ENCODE assay signal across 9 mouse cellular contexts in the genomic region with DNA sequence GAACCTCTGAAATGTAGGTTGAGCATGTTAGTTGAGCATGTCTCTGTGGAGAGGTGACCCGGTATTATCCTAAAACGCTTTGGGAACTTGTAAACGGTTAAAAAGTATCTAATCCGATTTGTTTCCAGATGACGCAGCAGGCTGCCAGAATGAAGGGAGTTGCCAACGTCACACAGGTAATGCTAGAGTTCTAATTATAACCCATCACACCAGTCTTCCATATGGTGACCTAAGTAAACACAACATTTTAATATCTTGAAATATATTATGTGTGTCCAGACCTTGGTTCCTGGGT. TPM values are rescaled to one million over a fixed set of nuclear protein-coding genes. Genes with fewer than 3 reads are reported as not detected.
A peak's percentile ranks its signal among the peaks of the same experiment; 100 is the strongest.
DNase-seq lines count a peak whose midpoint lies in the region; ATAC-seq lines count a peak whose summit lies in the region.
"Had no signal": no experiment of that assay in that cellular context is flagged by ENCODE, and none has a peak within 500 bp of the region (broad histone marks: within the 10 kb centered on the region; RNA-seq: fewer than 3 reads in every experiment).

No protein-coding gene starts in this region.

- H3K27ac ChIP-seq in kidney, embryonic 15.5 days: no peak overlapping the region
- H3K27ac ChIP-seq in limb, embryonic 12.5 days: no peak overlapping the region
- no peak overlapping the region for H3K27ac ChIP-seq in stomach, embryonic 15.5 days

- H3K4me2 ChIP-seq in kidney, embryonic 15.5 days: peak overlapping the region; percentile 76
- H3K4me2 ChIP-seq in limb, embryonic 12.5 days: peak overlapping the region; percentile 81
- H3K4me2 ChIP-seq in stomach, embryonic 15.5 days: peak overlapping the region; percentile 78

- H3K36me3 ChIP-seq in kidney, embryonic 15.5 days: no peaks in the 10 kb centered on the region
- no peaks in the 10 kb centered on the region for H3K36me3 ChIP-seq in limb, embryonic 12.5 days
- no peaks in the 10 kb centered on the region for H3K36me3 ChIP-seq in stomach, embryonic 15.5 days

- no peak for ATAC-seq in kidney, embryonic 15.5 days (replicated peaks; ENCODE audit: low FRiP score)
- peak; percentile 2; the same call in 1 of the 2 replicates for ATAC-seq in erythroblast, adult 5-6 weeks (replicated peaks; ENCODE audit: low FRiP score, poor library complexity, severe bottlenecking)
- no peak for ATAC-seq in limb, embryonic 12.5 days (ENCODE audit: insufficient number of reproducible peaks, insufficient read depth, low FRiP score, low TSS enrichment, low read depth)
- no peak for ATAC-seq in stomach, embryonic 15.5 days (ENCODE audit: insufficient read depth, low FRiP score, low read depth)

- 6% methylated on average over 6 of the region's 6 CpGs for WGBS in kidney, embryonic 15.5 days
- WGBS in limb, embryonic 12.5 days: 3% methylated on average over 6 of the region's 6 CpGs
- WGBS in stomach, embryonic 15.5 days: under 1% methylated on average over 6 of the region's 6 CpGs

- H3K4me1 ChIP-seq in kidney, embryonic 15.5 days: peaks cover 6% of the 10 kb centered on the region
- H3K4me1 ChIP-seq in limb, embryonic 12.5 days (replicated peaks): peaks cover 15% of the 10 kb centered on the region; the same call in 1 of the 2 replicates
- H3K4me1 ChIP-seq in stomach, embryonic 15.5 days: 0 out of 2 replicates have a peak, but pooled peaks cover 2% of the 10 kb centered on the region

- peak overlapping the region; percentile 77 for H3K4me3 ChIP-seq in kidney, embryonic 15.5 days (replicated peaks)
- H3K4me3 ChIP-seq in limb, embryonic 12.5 days (replicated peaks): peak overlapping the region; percentile 90
- peak overlapping the region; percentile 39 for H3K4me3 ChIP-seq in stomach, embryonic 15.5 days (replicated peaks)

- no peak for DNase-seq in kidney, postnatal 10 days
- DNase-seq in c-Kit-negative CD71-positive TER-119-positive erythroid progenitor cells, embryonic 14.5 days (ENCODE audit: low read depth, low spot score): peak; percentile 22
- DNase-seq in spleen, adult 18-20 months: no peak
- no peak for DNase-seq in urinary bladder, postnatal 36 days (ENCODE audit: low spot score in 2 of 2)

- H3K27me3 ChIP-seq in kidney, embryonic 15.5 days: peaks cover 4% of the 10 kb centered on the region
- H3K27me3 ChIP-seq in limb, embryonic 12.5 days: peaks cover 3% of the 10 kb centered on the region; the same call in 1 of the 2 replicates
- no peaks in the 10 kb centered on the region for H3K27me3 ChIP-seq in stomach, embryonic 15.5 days (replicated peaks)

- H3K9me3 ChIP-seq in kidney, embryonic 15.5 days (replicated peaks): no peaks in the 10 kb centered on the region
- H3K9me3 ChIP-seq in limb, embryonic 12.5 days: no peaks in the 10 kb centered on the region
- no peaks in the 10 kb centered on the region for H3K9me3 ChIP-seq in stomach, embryonic 15.5 days

- peak overlapping the region; percentile 29; the same call in 1 of the 2 replicates for H3K9ac ChIP-seq in kidney, embryonic 15.5 days
- H3K9ac ChIP-seq in limb, embryonic 12.5 days (replicated peaks): peak overlapping the region; percentile 40; the same call in 1 of the 2 replicates
- H3K9ac ChIP-seq in stomach, embryonic 15.5 days: peak overlapping the region; percentile 10; the same call in 1 of the 2 replicates

RNA-seq across cellular contexts. Expression of gene Sik2, which starts 0.7 kb away (rescaled TPM):
- 18.2 and 21.0 TPM in 2 replicates for polyA plus RNA-seq in kidney, embryonic 15.5 days (2015; fragmentation: Nextera tagmentation; extraction: Ambion mirVana)
- 47.6 and 53.6 TPM in 2 replicates for total RNA-seq in erythroblast, adult 5-6 weeks (2015; ENCODE audit: low replicate concordance)
- total RNA-seq in erythroblast, adult 5-6 weeks (2017; ENCODE audit: low replicate concordance): 57.9 and 60.9 TPM in 2 replicates
- polyA plus RNA-seq in limb, embryonic 12.5 days (2016; fragmentation: Nextera tagmentation; extraction: Ambion mirVana): 16.6 and 16.9 TPM in 2 replicates
- polyA plus RNA-seq in stomach, embryonic 15.5 days (2015; fragmentation: Nextera tagmentation; extraction: Ambion mirVana): 18.5 and 18.9 TPM in 2 replicates

RNA-seq across cellular contexts. Expression of gene Btg4, which starts 51.1 kb away (rescaled TPM):
- polyA plus RNA-seq in kidney, embryonic 15.5 days (2015; fragmentation: Nextera tagmentation; extraction: Ambion mirVana): not detected in 2 replicates
- total RNA-seq in erythroblast, adult 5-6 weeks (2015; ENCODE audit: low replicate concordance): not detected in 2 replicates
- not detected in 2 replicates for total RNA-seq in erythroblast, adult 5-6 weeks (2017; ENCODE audit: low replicate concordance)
- polyA plus RNA-seq in limb, embryonic 12.5 days (2016; fragmentation: Nextera tagmentation; extraction: Ambion mirVana): not detected in 2 replicates
- polyA plus RNA-seq in stomach, embryonic 15.5 days (2015; fragmentation: Nextera tagmentation; extraction: Ambion mirVana): not detected in 2 replicates
- polyA plus RNA-seq: gonadal fat pad, adult 2 months had no signal

Comparison
In these comparisons a context has a peak if more than half of its experiments do, and no peak if none do; other contexts are left out.
1. H3K4me3 ChIP-seq: peak in every context shown above with its lines; median percentile 90 in limb, embryonic 12.5 days; 77 in kidney, embryonic 15.5 days; 39 in stomach, embryonic 15.5 days.